1 mouse cellular context compared by ENCODE assay signal in the genomic region with DNA sequence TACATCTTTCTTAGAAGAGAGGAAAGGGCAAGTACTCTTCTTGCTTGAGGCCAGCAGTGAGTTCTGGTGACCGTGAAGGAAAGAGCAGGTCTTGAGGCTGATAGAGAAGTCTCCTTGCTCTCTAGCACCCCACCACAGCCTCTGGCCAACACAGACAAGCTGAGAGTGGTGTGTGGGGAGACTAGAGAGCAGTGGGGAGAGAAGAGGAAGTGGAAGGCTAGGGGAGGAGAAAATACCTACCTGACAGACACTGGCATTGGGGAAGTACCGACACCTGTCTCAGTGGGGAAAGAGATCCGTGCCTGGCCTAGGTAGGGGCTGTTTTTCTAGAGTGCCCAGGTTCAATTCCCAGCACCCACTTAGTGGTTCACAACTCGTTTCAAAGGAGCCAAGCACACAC.
TF ChIP-seq lines count a peak whose summit lies in the region.

No protein-coding gene starts in this region.

TF ChIP-seq in CH12.LX, 34 proteins besides CTCF, POLR2A, EP300 and RAD21 (continued from another document):
- no peak; the same call in 1 of the 2 replicates for TF ChIP-seq JUND (conservative IDR thresholded peaks at IDR 0.05; ENCODE audit: low read depth, low read length)
- TF ChIP-seq MXI1 (IDR thresholded peaks at IDR 0.05; ENCODE audit: low read depth, low read length) = peak; percentile 29; the same call in 1 of the 2 replicates
- peak; percentile 76 for TF ChIP-seq MEF2A (IDR thresholded peaks at IDR 0.05; ENCODE audit: borderline replicate concordance, low read depth, low read length)
- no peak for TF ChIP-seq UBTF (IDR thresholded peaks at IDR 0.05; ENCODE audit: low read depth, low read length)
- peak; percentile 78; the same call in 1 of the 2 replicates for TF ChIP-seq RCOR1 (conservative IDR thresholded peaks at IDR 0.05; ENCODE audit: low read depth, low read length)
- peak; percentile 54 for TF ChIP-seq NELFE (IDR thresholded peaks at IDR 0.05; ENCODE audit: low read depth, low read length)
- peak; percentile 50 for TF ChIP-seq SMC3 (IDR thresholded peaks at IDR 0.05; ENCODE audit: low read depth, low read length)
- no peak for TF ChIP-seq ZKSCAN1 (IDR thresholded peaks at IDR 0.05; ENCODE audit: borderline replicate concordance, low read depth, low read length)
- no peak for TF ChIP-seq USF1 (IDR thresholded peaks at IDR 0.05; ENCODE audit: low read depth, low read length)
- TF ChIP-seq KAT2A (IDR thresholded peaks at IDR 0.05; ENCODE audit: insufficient replicate concordance, low read length) = no peak
- TF ChIP-seq CHD1 (IDR thresholded peaks at IDR 0.05; ENCODE audit: low read depth, low read length) = no peak
- peak; percentile 63 for TF ChIP-seq MAX (IDR thresholded peaks at IDR 0.05; ENCODE audit: low read length)
